Mouse (Mus musculus): ENCODE measurements around the gene Zbp1. TPM values are rescaled to one million over a fixed set of nuclear protein-coding genes. Genes with fewer than 3 reads are reported as not detected.

Zbp1 gene
- polyA plus RNA-seq, 1 experiment, result 0.74 TPM

GRCm38 (mm10) chr2:173261497-173261896, 42.8 kb upstream of the Zbp1 start:
- WGBS, result 15% methylated on average over 10 of the region's 10 CpGs
- Histone ChIP-seq H3K27me3 (ENCODE audit: control insufficient read depth, insufficient read depth, low read length) (peaks cover 1% of the 10 kb centered on the region; the same call in 1 of the 2 replicates), H3K4me1 (ENCODE audit: control insufficient read depth, insufficient read depth, low read length) (peaks cover 5% of the 10 kb centered on the region; the same call in 1 of the 2 replicates), H3K4me3 (replicated peaks; ENCODE audit: insufficient read depth, low read depth, low read length) (no peak overlapping the region), H3K27ac (ENCODE audit: insufficient read depth, low read length) (no peak overlapping the region)
- peak; percentile 23 to 25 for DNase-seq
- no peak for TF ChIP-seq CTCF (IDR thresholded peaks at IDR 0.05; ENCODE audit: borderline replicate concordance, insufficient read depth, low read depth, low read length)

GRCm38 (mm10) chr2:173258459-173259091, 39.9 kb upstream of the Zbp1 start:
- no peak overlapping the region for H3K27ac ChIP-seq (ENCODE audit: insufficient read depth, low read length)
- no peak for DNase-seq
- H3K27me3 ChIP-seq (ENCODE audit: control insufficient read depth, insufficient read depth, low read length), result peaks cover 1% of the 10 kb centered on the region; the same call in 1 of the 2 replicates
- H3K4me3 ChIP-seq (replicated peaks; ENCODE audit: insufficient read depth, low read depth, low read length), result no peak overlapping the region
- peaks cover 5% of the 10 kb centered on the region; the same call in 1 of the 2 replicates for H3K4me1 ChIP-seq (ENCODE audit: control insufficient read depth, insufficient read depth, low read length)
- no peak for TF ChIP-seq CTCF (IDR thresholded peaks at IDR 0.05; ENCODE audit: borderline replicate concordance, insufficient read depth, low read depth, low read length)
- 50% methylated on average over 9 of the region's 9 CpGs for WGBS

- Histone ChIP-seq H3K4me1 (ENCODE audit: control insufficient read depth, insufficient read depth, low read length) (peaks cover 5% of the 10 kb centered on the region; the same call in 1 of the 2 replicates), H3K27me3 (ENCODE audit: control insufficient read depth, insufficient read depth, low read length) (peaks cover 1% of the 10 kb centered on the region; the same call in 1 of the 2 replicates), H3K4me3 (replicated peaks; ENCODE audit: insufficient read depth, low read depth, low read length) (no peak overlapping the region), H3K27ac (ENCODE audit: insufficient read depth, low read length) (no peak overlapping the region)
- TF ChIP-seq POLR2A (IDR thresholded peaks at IDR 0.05; ENCODE audit: borderline replicate concordance, insufficient read depth, low read length) (no peak), CTCF (IDR thresholded peaks at IDR 0.05; ENCODE audit: borderline replicate concordance, insufficient read depth, low read depth, low read length) (no peak)
- peak; percentile 70 to 75 for DNase-seq
- 8% methylated on average over 7 of the region's 7 CpGs for WGBS
Measured at GRCm38 (mm10) chr2:173257610-173258009, 38.9 kb upstream of the Zbp1 start.

GRCm38 (mm10) chr2:173256552-173256949, 37.8 kb upstream of the Zbp1 start:
- Histone ChIP-seq H3K4me1 (ENCODE audit: control insufficient read depth, insufficient read depth, low read length) (peaks cover 5% of the 10 kb centered on the region; the same call in 1 of the 2 replicates), H3K27ac (ENCODE audit: insufficient read depth, low read length) (no peak overlapping the region), H3K27me3 (ENCODE audit: control insufficient read depth, insufficient read depth, low read length) (peaks cover 1% of the 10 kb centered on the region; the same call in 1 of the 2 replicates), H3K4me3 (replicated peaks; ENCODE audit: insufficient read depth, low read depth, low read length) (no peak overlapping the region)
- no peak for DNase-seq
- WGBS, result 71% methylated on average over 4 of the region's 4 CpGs
- TF ChIP-seq POLR2A (IDR thresholded peaks at IDR 0.05; ENCODE audit: borderline replicate concordance, insufficient read depth, low read length), result no peak
- no peak for TF ChIP-seq CTCF (IDR thresholded peaks at IDR 0.05; ENCODE audit: borderline replicate concordance, insufficient read depth, low read depth, low read length)

GRCm38 (mm10) chr2:173255810-173256551, 37.3 kb upstream of the Zbp1 start:
- no peak for DNase-seq
- WGBS, result 76% methylated on average over 7 of the region's 7 CpGs
- Histone ChIP-seq H3K27ac (ENCODE audit: insufficient read depth, low read length) (no peak overlapping the region), H3K4me1 (ENCODE audit: control insufficient read depth, insufficient read depth, low read length) (peaks cover 9% of the 10 kb centered on the region; the same call in 1 of the 2 replicates), H3K4me3 (replicated peaks; ENCODE audit: insufficient read depth, low read depth, low read length) (no peak overlapping the region), H3K27me3 (ENCODE audit: control insufficient read depth, insufficient read depth, low read length) (peaks cover 1% of the 10 kb centered on the region; the same call in 1 of the 2 replicates)
- TF ChIP-seq POLR2A (IDR thresholded peaks at IDR 0.05; ENCODE audit: borderline replicate concordance, insufficient read depth, low read length), result no peak
- no peak for TF ChIP-seq CTCF (IDR thresholded peaks at IDR 0.05; ENCODE audit: borderline replicate concordance, insufficient read depth, low read depth, low read length)

GRCm38 (mm10) chr2:173253761-173254662, 35.3 kb upstream of the Zbp1 start:
- Histone ChIP-seq H3K27ac (ENCODE audit: insufficient read depth, low read length) (no peak overlapping the region), H3K4me1 (ENCODE audit: control insufficient read depth, insufficient read depth, low read length) (peaks cover 10% of the 10 kb centered on the region; the same call in 1 of the 2 replicates), H3K27me3 (ENCODE audit: control insufficient read depth, insufficient read depth, low read length) (peaks cover 1% of the 10 kb centered on the region; the same call in 1 of the 2 replicates), H3K4me3 (replicated peaks; ENCODE audit: insufficient read depth, low read depth, low read length) (no peak overlapping the region)
- no peak for DNase-seq
- WGBS, result 69% methylated on average over 26 of the region's 26 CpGs
- TF ChIP-seq POLR2A (IDR thresholded peaks at IDR 0.05; ENCODE audit: borderline replicate concordance, insufficient read depth, low read length), result no peak
- no peak for TF ChIP-seq CTCF (IDR thresholded peaks at IDR 0.05; ENCODE audit: borderline replicate concordance, insufficient read depth, low read depth, low read length)

GRCm38 (mm10) chr2:173251675-173252074, 33.0 kb upstream of the Zbp1 start:
- Histone ChIP-seq H3K27ac (ENCODE audit: insufficient read depth, low read length) (no peak overlapping the region), H3K4me3 (replicated peaks; ENCODE audit: insufficient read depth, low read depth, low read length) (no peak overlapping the region), H3K27me3 (ENCODE audit: control insufficient read depth, insufficient read depth, low read length) (no peaks in the 10 kb centered on the region), H3K4me1 (ENCODE audit: control insufficient read depth, insufficient read depth, low read length) (0 out of 2 replicates have a peak, but pooled peaks cover 5% of the 10 kb centered on the region)
- WGBS, result 27% methylated on average over 9 of the region's 9 CpGs
- TF ChIP-seq CTCF (IDR thresholded peaks at IDR 0.05; ENCODE audit: borderline replicate concordance, insufficient read depth, low read depth, low read length) (no peak), POLR2A (IDR thresholded peaks at IDR 0.05; ENCODE audit: borderline replicate concordance, insufficient read depth, low read length) (no peak)
- DNase-seq, result no peak

All from cerebellum, adult 2 months (tissue).